Mouse (Mus musculus) retina, postnatal 7 days (tissue): ENCODE data around the gene Bag2.

ENCODE experiments used
- DNase-seq: peaks from one replicate; pipeline ENCODE4 v3.0.0-alpha.2; 2012; ENCODE audit warnings: low read depth, low spot score

Bag2 gene

GRCm38 (mm10) chr1:33757491-33758041 lies at the start of gene Bag2:
Bag2 (minus strand) TSS chr1:33757795.
- DNase-seq = peak; percentile 40

- no peak for DNase-seq
These were observed 45.7 kb upstream of the Bag2 start for GRCm38 (mm10) chr1:33803323-33803722.

- no peak for DNase-seq
These were observed 42.0 kb upstream of the Bag2 start for GRCm38 (mm10) chr1:33799620-33800019.

- DNase-seq = no peak
These were observed 30.9 kb upstream of the Bag2 start for GRCm38 (mm10) chr1:33788493-33788892.

- DNase-seq = no peak
These were observed 30.5 kb upstream of the Bag2 start for GRCm38 (mm10) chr1:33788072-33788471.

GRCm38 (mm10) chr1:33784561-33784960 lies 27.0 kb upstream of the Bag2 start:
- DNase-seq = no peak

GRCm38 (mm10) chr1:33776175-33776611 lies 18.6 kb upstream of the Bag2 start:
- DNase-seq = no peak

GRCm38 (mm10) chr1:33772106-33772505 lies 14.5 kb upstream of the Bag2 start:
- DNase-seq = no peak

GRCm38 (mm10) chr1:33771621-33772020 lies 14.0 kb upstream of the Bag2 start:
- no peak for DNase-seq

GRCm38 (mm10) chr1:33768827-33769226 lies 11.2 kb upstream of the Bag2 start:
- DNase-seq = no peak

- DNase-seq = no peak
These were observed 10.6 kb upstream of the Bag2 start for GRCm38 (mm10) chr1:33768091-33768787.

- no peak for DNase-seq
These were observed 9.2 kb upstream of the Bag2 start for GRCm38 (mm10) chr1:33766520-33767508.

GRCm38 (mm10) chr1:33765468-33766080 lies 8.0 kb upstream of the Bag2 start:
- no peak for DNase-seq

GRCm38 (mm10) chr1:33763826-33764225 lies 6.2 kb upstream of the Bag2 start:
- no peak for DNase-seq

GRCm38 (mm10) chr1:33758488-33758887 lies 893 bp upstream of the Bag2 start:
- no peak for DNase-seq

- DNase-seq = no peak
These were observed 572 bp downstream of the Bag2 start for GRCm38 (mm10) chr1:33757033-33757413.

- DNase-seq = no peak
These were observed 1.1 kb downstream of the Bag2 start for GRCm38 (mm10) chr1:33756258-33757032.

GRCm38 (mm10) chr1:33755799-33756198 lies 1.8 kb downstream of the Bag2 start:
- no peak for DNase-seq

- DNase-seq = no peak
These were observed 2.4 kb downstream of the Bag2 start for GRCm38 (mm10) chr1:33754965-33755735.

GRCm38 (mm10) chr1:33754089-33754488 lies 3.5 kb downstream of the Bag2 start:
- no peak for DNase-seq
